Mouse (Mus musculus): ENCODE data around the gene Nav2.

Nav2 gene

GRCm38 (mm10) chr7:49205551-49205950, 297.0 kb downstream of the Nav2 start:
- no peak for DNase-seq (ENCODE audit: low read depth, low spot score)

GRCm38 (mm10) chr7:49206775-49207676, 298.5 kb downstream of the Nav2 start:
- DNase-seq (ENCODE audit: low read depth, low spot score): no peak

- no peak for DNase-seq (ENCODE audit: low read depth, low spot score)
Observed at GRCm38 (mm10) chr7:49209526-49209925, 301.0 kb downstream of the Nav2 start.

- DNase-seq (ENCODE audit: low read depth, low spot score): no peak
Observed at GRCm38 (mm10) chr7:49210721-49211120, 302.2 kb downstream of the Nav2 start.

GRCm38 (mm10) chr7:49213011-49213410, 304.5 kb downstream of the Nav2 start:
- DNase-seq (ENCODE audit: low read depth, low spot score): no peak

GRCm38 (mm10) chr7:49217786-49218185, 309.3 kb downstream of the Nav2 start:
- no peak for DNase-seq (ENCODE audit: low read depth, low spot score)

- no peak for DNase-seq (ENCODE audit: low read depth, low spot score)
Observed at GRCm38 (mm10) chr7:49225741-49226140, 317.2 kb downstream of the Nav2 start.

GRCm38 (mm10) chr7:49232969-49233368, 324.5 kb downstream of the Nav2 start:
- DNase-seq (ENCODE audit: low read depth, low spot score): no peak

- DNase-seq (ENCODE audit: low read depth, low spot score): no peak
Observed at GRCm38 (mm10) chr7:49234288-49234687, 325.8 kb downstream of the Nav2 start.

GRCm38 (mm10) chr7:49235271-49235681, 326.8 kb downstream of the Nav2 start:
- DNase-seq (ENCODE audit: low read depth, low spot score): no peak

- DNase-seq (ENCODE audit: low read depth, low spot score): no peak
Observed at GRCm38 (mm10) chr7:49235821-49236220, 327.3 kb downstream of the Nav2 start.

GRCm38 (mm10) chr7:49240461-49240860, 331.9 kb downstream of the Nav2 start:
- no peak for DNase-seq (ENCODE audit: low read depth, low spot score)

- no peak for DNase-seq (ENCODE audit: low read depth, low spot score)
Observed at GRCm38 (mm10) chr7:49241229-49241751, 332.8 kb downstream of the Nav2 start.

- no peak for DNase-seq (ENCODE audit: low read depth, low spot score)
Observed at GRCm38 (mm10) chr7:49242261-49242660, 333.7 kb downstream of the Nav2 start.

- DNase-seq (ENCODE audit: low read depth, low spot score): no peak
Observed at GRCm38 (mm10) chr7:49243079-49243478, 334.6 kb downstream of the Nav2 start.

GRCm38 (mm10) chr7:49245537-49246239, 337.2 kb downstream of the Nav2 start:
- DNase-seq (ENCODE audit: low read depth, low spot score): peak; percentile 50

- no peak for DNase-seq (ENCODE audit: low read depth, low spot score)
Observed at GRCm38 (mm10) chr7:49246240-49246578, 337.7 kb downstream of the Nav2 start.

- DNase-seq (ENCODE audit: low read depth, low spot score): no peak
Observed at GRCm38 (mm10) chr7:49246584-49247481, 338.3 kb downstream of the Nav2 start.

GRCm38 (mm10) chr7:49247744-49248331, 339.3 kb downstream of the Nav2 start:
- DNase-seq (ENCODE audit: low read depth, low spot score): no peak

GRCm38 (mm10) chr7:49248333-49249086, 340.0 kb downstream of the Nav2 start:
- DNase-seq (ENCODE audit: low read depth, low spot score): no peak
